Mouse (Mus musculus) limb, embryonic 13.5 days (tissue): ENCODE results near the gene Ccn1. TPM values are rescaled to one million over a fixed set of nuclear protein-coding genes. Genes with fewer than 3 reads are reported as not detected.

Source experiments
- ATAC-seq: fragments of 200-750 bp; cut with Nextera tagmentation; 2 replicates; pipeline ENCODE4 v1.8.0; 2017; ENCODE audit warnings: low read depth, moderate number of reproducible peaks, moderate TSS enrichment; ENCODE audit not compliant: low FRiP score
- H3K27ac ChIP-seq: fragments of 300-500 bp; sonication (generic); 2 replicates; pipeline ENCODE4 v1.5.1; 2015; ENCODE audit warnings: inconsistent platforms, mild to moderate bottlenecking, moderate library complexity
- H3K27me3 ChIP-seq: fragments of 300-500 bp; sonication (generic); 2 replicates; pipeline ENCODE4 v1.6.1; 2015; ENCODE audit warnings: mild to moderate bottlenecking, inconsistent platforms
- H3K36me3 ChIP-seq: fragments of 300-500 bp; sonication (generic); 2 replicates; pipeline ENCODE4 v1.6.1; 2015; ENCODE audit warnings: inconsistent platforms, mild to moderate bottlenecking, moderate library complexity
- H3K4me1 ChIP-seq: fragments of 300-500 bp; sonication (generic); 2 replicates; pipeline ENCODE4 v1.6.1; 2015; ENCODE audit warnings: inconsistent platforms
- H3K4me2 ChIP-seq: fragments of 300-500 bp; sonication (generic); replicated peaks from 2 replicates; pipeline ENCODE4 v1.6.1; 2015; ENCODE audit warnings: inconsistent platforms, mild to moderate bottlenecking, moderate library complexity
- H3K4me3 ChIP-seq: fragments of 300-500 bp; sonication (generic); 2 replicates; pipeline ENCODE4 v1.5.1; 2015; ENCODE audit warnings: moderate library complexity, mild to moderate bottlenecking, inconsistent platforms
- H3K9ac ChIP-seq: fragments of 300-500 bp; sonication (generic); 2 replicates; pipeline ENCODE4 v1.6.1; 2015; ENCODE audit warnings: mild to moderate bottlenecking, inconsistent platforms
- H3K9me3 ChIP-seq: fragments of 300-500 bp; sonication (generic); 2 replicates; pipeline ENCODE4 v1.6.1; 2016; ENCODE audit warnings: inconsistent platforms
- WGBS: fragments of 180-500 bp; shearing (Covaris S2); methylation state at CpG from one replicate; pipeline ENCODE4 v1.1.7; 2015; 5-methylcytosine and 5-hydroxymethylcytosine counted together
- polyA plus RNA-seq: library from polyadenylated mRNA; unstranded; fragments of >200 nt; fragmentation: Nextera tagmentation; extraction: Ambion mirVana; gene quantifications from 2 replicates; pipeline ENCODE4 v1.2.1, GENCODE M21; 2015

The Ccn1 gene
- 102 and 104 TPM in 2 replicates for polyA plus RNA-seq

DNA sequence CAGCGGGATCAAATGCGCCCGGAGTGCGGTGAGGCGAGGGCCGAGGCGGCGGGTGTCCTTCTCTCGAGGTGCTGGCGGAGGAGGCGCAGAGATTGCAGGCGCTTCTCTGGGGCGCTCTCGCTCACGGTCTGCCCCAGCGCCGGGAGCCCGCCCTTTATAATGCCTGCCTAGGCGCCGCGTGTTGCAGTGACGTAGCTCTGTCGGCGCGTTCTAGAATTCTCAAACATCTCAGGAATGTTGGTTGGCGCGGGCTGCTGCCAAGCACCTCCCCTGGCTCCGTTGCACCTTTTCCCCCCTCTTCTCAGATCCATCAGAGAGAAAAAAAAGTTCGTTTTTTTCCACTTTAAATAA lies at the start of gene Ccn1:
TSS of gene Ccn1 (minus strand) at position 130 of the 351 bp plus-strand sequence.
- Histone ChIP-seq H3K4me3 (peak within 1 kb of the TSS; percentile 78), H3K4me2 (peak within 1 kb of the TSS; percentile 75), H3K27me3 (no peaks in the 10 kb centered on the region), H3K9ac (peak within 1 kb of the TSS; percentile 93), H3K36me3 (peaks cover 17% of the 10 kb centered on the region), H3K9me3 (no peaks in the 10 kb centered on the region), H3K4me1 (peaks cover 72% of the 10 kb centered on the region), H3K27ac (peak within 1 kb of the TSS; percentile 98)
- ATAC-seq: peak; percentile 75
- WGBS: under 1% methylated on average over 21 of the region's 29 CpGs

DNA sequence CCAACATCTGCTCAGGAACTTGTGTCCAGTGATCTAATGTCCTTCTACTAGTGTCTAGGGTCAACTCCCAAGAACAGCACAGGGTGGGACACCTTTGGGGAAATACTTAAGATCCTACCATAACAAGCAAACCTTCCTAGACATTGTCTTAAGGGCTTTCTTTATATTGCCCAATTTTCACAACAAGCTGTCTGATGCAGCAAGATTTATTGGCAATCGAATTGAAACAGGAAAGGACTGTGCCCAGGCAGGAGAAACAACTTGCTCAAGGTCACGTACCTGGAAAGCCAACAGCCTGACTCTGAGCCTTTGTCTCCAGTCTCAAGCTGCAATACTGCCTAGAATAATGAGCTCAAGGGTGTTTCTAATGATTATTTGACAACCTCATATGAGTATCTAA lies 43.6 kb upstream of the Ccn1 start:
- Histone ChIP-seq H3K4me2 (no peak overlapping the region), H3K27me3 (no peaks in the 10 kb centered on the region), H3K9me3 (no peaks in the 10 kb centered on the region), H3K9ac (no peak overlapping the region), H3K4me3 (no peak overlapping the region), H3K4me1 (peaks cover 12% of the 10 kb centered on the region; the same call in 1 of the 2 replicates), H3K36me3 (no peaks in the 10 kb centered on the region), H3K27ac (no peak overlapping the region)
- 76% methylated on average over 2 of the region's 2 CpGs for WGBS
- ATAC-seq: no peak

DNA sequence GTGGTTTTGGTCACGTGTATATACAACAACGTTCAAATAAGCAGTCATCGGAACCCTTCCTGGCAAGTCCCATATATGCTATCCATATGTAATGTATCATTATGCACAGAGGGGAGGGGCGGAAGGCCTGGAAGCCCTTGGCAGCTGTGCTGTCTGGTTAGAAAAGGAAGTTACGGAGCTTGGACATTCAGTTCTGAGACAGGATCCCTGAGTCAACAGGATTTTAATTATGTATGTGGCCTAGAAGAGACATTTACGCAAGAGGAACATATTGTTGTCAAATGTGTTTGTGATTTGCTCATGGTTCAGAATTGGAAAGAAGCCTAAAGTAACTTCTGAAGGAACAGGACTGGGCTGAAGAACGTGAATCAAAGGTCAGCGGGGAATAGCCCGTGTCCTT lies 42.3 kb upstream of the Ccn1 start:
- H3K4me3 ChIP-seq: no peak overlapping the region
- WGBS: 65% methylated on average over 9 of the region's 9 CpGs
- no peaks in the 10 kb centered on the region for H3K36me3 ChIP-seq
- H3K9ac ChIP-seq: no peak overlapping the region
- ATAC-seq: no peak
- no peaks in the 10 kb centered on the region for H3K27me3 ChIP-seq
- H3K4me2 ChIP-seq: no peak overlapping the region
- no peaks in the 10 kb centered on the region for H3K9me3 ChIP-seq
- H3K27ac ChIP-seq: 0 out of 2 replicates have a peak overlapping the region, but pooled peaks have one; percentile 22
- peaks cover 12% of the 10 kb centered on the region; the same call in 1 of the 2 replicates for H3K4me1 ChIP-seq

DNA sequence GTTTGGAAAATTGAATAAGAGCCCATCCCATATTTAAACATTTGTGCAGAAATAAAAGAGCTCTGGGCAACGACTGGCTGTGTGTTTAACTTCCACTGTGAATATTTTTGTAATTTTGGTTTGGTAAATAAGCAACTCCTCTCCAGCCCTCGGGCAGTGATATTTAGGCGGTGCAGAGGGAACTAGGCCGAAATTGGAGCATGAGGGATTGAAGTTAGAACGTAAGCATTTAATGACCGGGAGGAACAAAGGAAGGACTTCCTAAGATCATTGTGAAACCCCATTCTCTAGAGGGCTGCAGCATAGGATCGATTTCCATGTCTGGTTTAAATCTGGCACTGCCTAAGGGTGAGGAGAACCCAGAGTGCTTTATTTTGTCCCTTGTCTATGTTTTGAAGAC lies 41.6 kb upstream of the Ccn1 start:
- no peak overlapping the region for H3K4me2 ChIP-seq
- H3K27ac ChIP-seq: peak overlapping the region; percentile 22; the same call in 1 of the 2 replicates
- ATAC-seq: no peak
- peaks cover 12% of the 10 kb centered on the region; the same call in 1 of the 2 replicates for H3K4me1 ChIP-seq
- no peak overlapping the region for H3K4me3 ChIP-seq
- H3K9ac ChIP-seq: no peak overlapping the region
- H3K9me3 ChIP-seq: no peaks in the 10 kb centered on the region
- no peaks in the 10 kb centered on the region for H3K36me3 ChIP-seq
- WGBS: 46% methylated on average over 7 of the region's 7 CpGs
- H3K27me3 ChIP-seq: no peaks in the 10 kb centered on the region

DNA sequence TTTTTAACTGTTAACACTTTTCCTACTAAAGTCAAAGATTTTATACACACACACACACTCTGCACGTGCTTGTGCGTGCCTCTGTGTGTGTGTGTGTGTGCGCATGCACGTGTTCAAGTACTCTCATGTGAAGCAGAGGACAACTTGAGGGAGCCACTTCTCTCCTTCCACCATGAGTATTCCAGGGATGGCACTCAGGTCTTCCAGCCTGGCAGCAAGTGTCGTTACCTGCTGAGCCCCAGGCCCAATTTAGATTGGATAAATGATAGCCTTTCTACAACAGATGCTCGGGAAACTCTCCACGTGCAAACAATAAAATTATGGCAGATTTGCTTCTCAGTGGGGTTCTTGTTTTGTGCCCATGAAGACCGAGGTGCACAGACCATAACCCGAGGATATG lies 39.5 kb upstream of the Ccn1 start:
- ATAC-seq: no peak
- Histone ChIP-seq H3K4me1 (peaks cover 26% of the 10 kb centered on the region), H3K9ac (no peak overlapping the region), H3K9me3 (no peaks in the 10 kb centered on the region), H3K4me2 (no peak overlapping the region), H3K27me3 (no peaks in the 10 kb centered on the region), H3K36me3 (no peaks in the 10 kb centered on the region), H3K27ac (no peak overlapping the region), H3K4me3 (no peak overlapping the region)
- WGBS: 77% methylated on average over 9 of the region's 9 CpGs

DNA sequence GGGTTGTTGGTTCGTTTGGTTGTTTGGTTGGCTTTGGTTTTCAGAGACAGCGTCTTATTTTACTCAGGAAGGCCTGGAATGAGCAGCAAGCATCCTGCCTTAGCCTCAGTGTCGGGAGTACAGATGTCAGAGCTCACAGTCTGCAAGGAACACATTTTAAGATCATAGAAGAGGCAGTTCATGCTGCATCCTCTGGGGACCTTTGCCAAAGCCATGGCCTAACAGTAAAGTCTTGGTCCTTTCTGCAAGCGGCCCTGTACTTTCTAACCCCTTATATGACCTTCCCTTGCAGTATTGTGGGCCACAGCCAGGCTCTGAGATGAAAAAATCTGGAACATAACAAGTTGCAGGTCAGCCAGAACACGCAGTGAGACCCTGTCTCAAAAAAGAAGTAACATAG lies 38.1 kb upstream of the Ccn1 start:
- H3K4me3 ChIP-seq: no peak overlapping the region
- no peak overlapping the region for H3K9ac ChIP-seq
- peaks cover 28% of the 10 kb centered on the region for H3K4me1 ChIP-seq
- WGBS: 51% methylated on average over 5 of the region's 5 CpGs
- no peaks in the 10 kb centered on the region for H3K9me3 ChIP-seq
- H3K27me3 ChIP-seq: no peaks in the 10 kb centered on the region
- no peak overlapping the region for H3K27ac ChIP-seq
- no peak for ATAC-seq
- H3K4me2 ChIP-seq: no peak overlapping the region
- H3K36me3 ChIP-seq: no peaks in the 10 kb centered on the region

DNA sequence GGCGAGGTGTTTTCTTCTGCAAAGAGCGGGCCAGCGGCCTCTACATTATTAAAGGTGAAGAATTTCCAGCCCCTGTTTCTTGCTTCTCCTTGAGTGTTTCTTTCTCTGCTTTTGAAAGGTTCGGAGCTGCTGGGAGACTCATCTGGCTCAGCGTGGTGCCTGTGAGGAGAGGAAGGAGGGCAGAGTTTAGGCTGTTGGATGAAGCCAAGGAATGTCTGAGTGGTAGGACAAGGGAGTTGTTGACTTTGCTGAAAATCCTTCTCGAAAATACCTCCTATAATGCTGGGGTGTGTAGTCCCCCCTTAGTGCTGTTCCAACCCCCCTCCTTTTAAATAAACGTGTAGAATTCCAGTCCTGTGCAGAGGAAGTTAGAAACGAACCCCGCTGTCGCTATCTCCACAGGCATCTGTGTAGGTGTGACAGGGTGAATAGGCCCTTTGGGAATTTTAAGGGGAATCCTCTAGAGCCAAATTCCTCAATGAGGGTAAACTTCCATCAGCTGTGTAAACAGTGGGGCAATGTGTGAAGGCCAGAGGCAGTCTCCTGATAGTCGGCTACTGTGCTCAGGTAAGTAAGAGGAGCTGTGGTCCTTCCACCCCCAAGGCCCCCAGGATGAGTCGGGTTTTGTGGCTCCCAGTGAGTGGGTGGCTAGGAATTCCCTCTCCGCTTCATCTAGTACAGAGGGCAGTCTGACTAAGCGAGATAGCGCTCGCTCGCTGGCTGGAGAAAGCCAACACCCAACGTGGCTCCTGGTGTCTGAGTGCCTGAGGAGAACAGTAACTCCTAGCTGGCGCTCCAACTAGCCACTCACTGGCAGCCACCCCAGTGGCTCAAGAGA lies 35.0 kb upstream of the Ccn1 start:
- H3K36me3 ChIP-seq: no peaks in the 10 kb centered on the region
- ATAC-seq: peak; percentile 46; the same call in 1 of the 2 replicates
- no peaks in the 10 kb centered on the region for H3K9me3 ChIP-seq
- H3K4me1 ChIP-seq: peaks cover 23% of the 10 kb centered on the region
- H3K9ac ChIP-seq: no peak overlapping the region
- H3K27ac ChIP-seq: peak overlapping the region; percentile 78
- H3K27me3 ChIP-seq: no peaks in the 10 kb centered on the region
- H3K4me3 ChIP-seq: no peak overlapping the region
- WGBS: 25% methylated on average over 19 of the region's 19 CpGs
- peak overlapping the region; percentile 30 for H3K4me2 ChIP-seq

DNA sequence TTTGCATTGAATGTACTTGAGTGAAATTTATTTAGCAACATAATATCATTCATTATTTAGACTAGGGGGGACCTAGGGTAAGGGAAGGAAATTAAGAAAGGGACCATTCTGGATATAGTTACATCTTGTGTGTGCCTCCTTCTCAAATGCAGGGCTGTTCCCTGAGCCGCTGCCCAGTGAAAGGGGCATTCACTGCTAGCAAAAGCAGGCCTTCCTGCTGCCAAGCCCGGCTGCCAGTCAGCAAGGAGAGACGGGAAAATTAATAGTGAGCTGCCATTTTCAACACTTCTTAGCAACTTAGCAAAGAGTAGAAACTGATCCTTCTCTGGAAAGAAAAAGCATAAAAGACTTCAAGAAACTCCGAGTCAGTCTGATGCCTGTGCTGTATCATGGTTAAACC lies 34.4 kb upstream of the Ccn1 start:
- no peak overlapping the region for H3K4me3 ChIP-seq
- H3K4me1 ChIP-seq: peaks cover 23% of the 10 kb centered on the region
- no peak for ATAC-seq
- H3K4me2 ChIP-seq: 0 out of 2 replicates have a peak overlapping the region, but pooled peaks have one; percentile 30
- no peaks in the 10 kb centered on the region for H3K36me3 ChIP-seq
- no peak overlapping the region for H3K9ac ChIP-seq
- WGBS: 48% methylated on average over 4 of the region's 4 CpGs
- no peaks in the 10 kb centered on the region for H3K27me3 ChIP-seq
- H3K27ac ChIP-seq: peak overlapping the region; percentile 78
- H3K9me3 ChIP-seq: no peaks in the 10 kb centered on the region

DNA sequence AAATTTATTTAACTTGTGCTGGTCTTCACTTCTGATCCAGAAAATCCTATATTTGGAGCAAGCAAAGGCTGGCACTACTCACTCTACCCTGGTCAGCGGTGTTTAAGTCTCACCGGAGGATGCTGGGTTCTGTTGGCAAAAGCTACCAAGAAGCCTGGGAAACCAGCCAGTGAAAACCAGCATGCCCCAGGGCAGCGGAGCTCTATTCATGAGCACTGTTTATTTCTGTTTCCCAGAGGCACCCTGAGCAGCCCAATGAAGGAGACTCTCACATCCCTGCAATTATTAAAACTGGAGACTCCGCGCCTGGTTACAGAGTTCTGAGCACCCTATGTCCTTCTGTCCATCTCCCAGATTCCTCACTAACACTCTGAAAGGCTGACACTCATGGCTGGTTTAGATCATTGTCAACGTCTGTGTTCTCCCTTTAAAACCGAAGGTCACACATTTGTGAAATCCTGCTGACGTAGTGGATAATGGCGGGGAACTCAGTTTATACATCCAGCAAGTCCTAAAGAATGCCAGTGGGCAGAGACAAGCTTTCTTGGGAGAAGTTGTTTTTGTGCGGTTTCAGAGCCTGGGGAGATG lies 31.7 kb upstream of the Ccn1 start:
- H3K4me2 ChIP-seq: no peak overlapping the region
- H3K4me1 ChIP-seq: peaks cover 20% of the 10 kb centered on the region
- 0 out of 2 replicates have a peak, but pooled peaks have one; percentile 41 for ATAC-seq
- H3K27me3 ChIP-seq: no peaks in the 10 kb centered on the region
- H3K4me3 ChIP-seq: no peak overlapping the region
- H3K27ac ChIP-seq: no peak overlapping the region
- no peaks in the 10 kb centered on the region for H3K9me3 ChIP-seq
- 71% methylated on average over 10 of the region's 10 CpGs for WGBS
- no peak overlapping the region for H3K9ac ChIP-seq
- no peaks in the 10 kb centered on the region for H3K36me3 ChIP-seq

DNA sequence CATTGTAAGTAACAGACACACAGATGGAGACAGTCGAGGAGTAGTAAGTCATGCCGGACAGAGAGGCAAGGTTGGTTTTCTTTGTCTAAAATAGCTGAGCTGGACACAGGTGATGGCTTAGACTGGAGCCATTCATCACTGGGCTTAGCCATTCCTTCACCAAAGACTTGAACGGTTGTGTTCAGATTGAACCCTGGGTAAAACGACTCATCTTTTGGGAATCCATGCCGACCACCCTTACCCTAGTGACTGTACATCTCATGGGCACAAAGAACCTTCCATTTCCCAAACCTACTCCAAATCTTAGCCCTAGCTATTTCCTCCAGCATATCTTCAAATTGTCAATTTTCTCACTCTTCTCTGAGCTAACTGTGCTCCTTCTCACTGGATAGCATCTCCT lies 30.9 kb upstream of the Ccn1 start:
- Histone ChIP-seq H3K36me3 (no peaks in the 10 kb centered on the region), H3K4me2 (no peak overlapping the region), H3K27me3 (no peaks in the 10 kb centered on the region), H3K4me1 (peaks cover 20% of the 10 kb centered on the region), H3K9me3 (no peaks in the 10 kb centered on the region), H3K9ac (no peak overlapping the region), H3K4me3 (no peak overlapping the region), H3K27ac (no peak overlapping the region)
- ATAC-seq: no peak
- 94% methylated on average over 5 of the region's 5 CpGs for WGBS

DNA sequence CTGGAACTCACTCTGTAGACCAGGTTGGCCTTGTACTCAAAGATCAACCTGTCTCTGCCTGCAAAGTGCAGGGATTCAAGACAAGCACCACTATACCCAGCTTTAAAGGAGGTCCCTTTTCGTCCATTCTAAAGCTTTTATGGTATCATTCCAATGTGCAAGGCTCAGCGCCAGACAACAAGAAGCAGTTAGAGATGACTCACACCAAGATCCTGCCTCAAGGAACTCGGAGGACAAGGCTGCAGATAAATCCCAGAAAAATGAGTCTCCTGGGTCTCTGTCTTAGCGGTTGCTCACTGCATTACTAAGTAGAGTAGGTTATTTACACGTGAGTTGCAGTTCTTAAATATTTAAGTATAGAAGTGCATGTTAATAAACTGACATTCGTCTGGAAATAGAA lies 26.4 kb upstream of the Ccn1 start:
- no peak for ATAC-seq
- Histone ChIP-seq H3K9me3 (no peaks in the 10 kb centered on the region), H3K9ac (no peak overlapping the region), H3K27ac (no peak overlapping the region), H3K4me3 (no peak overlapping the region), H3K36me3 (no peaks in the 10 kb centered on the region), H3K27me3 (no peaks in the 10 kb centered on the region), H3K4me1 (no peaks in the 10 kb centered on the region; the same call in 1 of the 2 replicates), H3K4me2 (no peak overlapping the region)
- 81% methylated on average over 6 of the region's 6 CpGs for WGBS

DNA sequence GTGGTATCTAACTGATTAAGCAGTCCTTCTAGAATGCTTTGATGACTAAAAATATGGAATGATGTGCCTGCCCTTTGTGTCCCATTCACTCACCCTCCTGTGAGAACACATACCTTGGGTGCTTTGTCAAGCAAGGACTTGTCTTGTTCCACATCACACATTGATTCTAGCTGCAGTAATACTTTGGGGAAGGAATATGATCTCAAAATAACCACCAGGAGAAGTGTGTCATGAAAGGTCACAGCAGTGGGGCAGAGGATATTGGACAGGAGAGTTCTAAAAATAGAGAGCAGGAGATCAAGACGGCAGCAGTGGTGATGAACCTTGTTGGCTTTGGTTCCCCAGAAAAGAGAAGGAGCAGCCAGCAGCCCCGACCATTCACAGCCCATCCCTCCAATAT lies 25.0 kb upstream of the Ccn1 start:
- 76% methylated on average over 2 of the region's 2 CpGs for WGBS
- no peak for ATAC-seq
- no peak overlapping the region for H3K4me2 ChIP-seq

More for the DNA sequence above, 25.0 kb upstream of the Ccn1 start:
- Histone ChIP-seq H3K9ac (no peak overlapping the region), H3K9me3 (no peaks in the 10 kb centered on the region), H3K27ac (no peak overlapping the region), H3K27me3 (no peaks in the 10 kb centered on the region), H3K4me1 (no peaks in the 10 kb centered on the region), H3K36me3 (no peaks in the 10 kb centered on the region), H3K4me3 (no peak overlapping the region)
